Mouse (Mus musculus) heart, embryonic 11.5 days (tissue): ENCODE measurements around the gene Nop53. TPM values are rescaled to one million over a fixed set of nuclear protein-coding genes. Genes with fewer than 3 reads are reported as not detected.
A peak's percentile ranks its signal among the peaks of the same experiment; 100 is the strongest.

ENCODE experiments used
- ATAC-seq: fragments of 200-750 bp; cut with Nextera tagmentation; replicated peaks from 2 replicates; pipeline ENCODE4 v1.8.0; 2017; ENCODE audit warnings: moderate library complexity; ENCODE audit not compliant: insufficient number of reproducible peaks, low FRiP score, low TSS enrichment
- H3K27ac ChIP-seq: fragments of 300-500 bp; sonication (generic); 2 replicates; pipeline ENCODE4 v1.5.1; 2014; ENCODE audit warnings: mild to moderate bottlenecking, low read depth, low read length
- H3K27me3 ChIP-seq: fragments of 300-500 bp; sonication (generic); 2 replicates; pipeline ENCODE4 v1.6.1; 2014; ENCODE audit warnings: mild to moderate bottlenecking, low read length, mixed read lengths; ENCODE audit not compliant: control insufficient read depth, insufficient read depth
- H3K36me3 ChIP-seq: fragments of 300-500 bp; sonication (generic); 2 replicates; pipeline ENCODE4 v1.6.1; 2014; ENCODE audit warnings: mild to moderate bottlenecking, low read length, moderate library complexity, mixed read lengths; ENCODE audit not compliant: control insufficient read depth, insufficient read depth
- H3K4me1 ChIP-seq: fragments of 300-500 bp; sonication (generic); 2 replicates; pipeline ENCODE4 v1.6.1; 2014; ENCODE audit warnings: low read length; ENCODE audit not compliant: control insufficient read depth, insufficient read depth
- H3K4me2 ChIP-seq: fragments of 300-500 bp; sonication (generic); 2 replicates; pipeline ENCODE4 v1.6.1; 2014; ENCODE audit warnings: mild to moderate bottlenecking, moderate library complexity
- H3K4me3 ChIP-seq: fragments of 300-500 bp; sonication (generic); 2 replicates; pipeline ENCODE4 v1.5.1; 2014; ENCODE audit warnings: low read depth, low read length
- H3K9ac ChIP-seq: fragments of 300-500 bp; sonication (generic); 2 replicates; pipeline ENCODE4 v1.6.1; 2014; ENCODE audit warnings: mild to moderate bottlenecking, low read depth, low read length, moderate library complexity
- H3K9me3 ChIP-seq: fragments of 300-500 bp; sonication (generic); replicated peaks from 2 replicates; pipeline ENCODE4 v1.6.1; 2016; ENCODE audit warnings: low read length; ENCODE audit not compliant: control insufficient read depth
- WGBS: fragments of 180-500 bp; shearing (Covaris S2); extraction: QIAGEN DNeasy Blood & Tissue Kit; methylation state at CpG from one replicate; pipeline ENCODE4 v1.1.7; 2014; ENCODE audit not compliant: insufficient replicate concordance; 5-methylcytosine and 5-hydroxymethylcytosine counted together
- polyA plus RNA-seq: library from polyadenylated mRNA; unstranded; fragments of >200 nt; fragmentation: Nextera tagmentation; extraction: Ambion mirVana; gene quantifications from 2 replicates; pipeline ENCODE4 v1.2.1, GENCODE M21; 2014

Nop53 gene
- polyA plus RNA-seq, 1 experiment from 2014 or later, result 130 TPM

DNA sequence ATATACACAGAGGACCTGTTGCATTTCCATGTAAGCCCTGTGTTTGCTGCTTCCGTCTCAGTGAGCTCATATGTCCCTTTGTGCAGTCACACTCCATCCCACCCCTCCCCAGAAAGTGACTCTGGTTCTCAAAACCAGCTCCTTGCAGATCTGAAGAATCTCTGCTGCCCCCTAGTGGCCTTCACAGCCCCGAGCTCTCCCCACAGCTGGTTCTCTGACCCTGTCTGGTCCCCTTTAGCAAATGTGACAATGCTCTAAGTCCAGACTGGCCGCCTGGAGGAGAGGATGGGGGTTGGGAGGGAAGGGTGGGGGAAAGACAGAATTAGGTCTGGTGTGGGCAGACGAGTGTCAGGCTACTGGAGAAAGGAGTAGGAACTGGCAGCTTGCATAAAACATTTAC lies 33.7 kb downstream of the Nop53 start:
- Histone ChIP-seq H3K9ac (no peak overlapping the region), H3K27ac (no peak overlapping the region), H3K4me3 (no peak overlapping the region), H3K27me3 (no peaks in the 10 kb centered on the region), H3K4me2 (no peak overlapping the region), H3K9me3 (no peaks in the 10 kb centered on the region), H3K36me3 (0 out of 2 replicates have a peak, but pooled peaks cover 4% of the 10 kb centered on the region), H3K4me1 (no peaks in the 10 kb centered on the region)
- 0% methylated on average over 4 of the region's 4 CpGs for WGBS
- peak; percentile 56 for ATAC-seq

GRCm38 (mm10) chr7:15910521-15910920 lies 35.4 kb downstream of the Nop53 start:
- Histone ChIP-seq H3K4me3 (no peak overlapping the region), H3K4me1 (no peaks in the 10 kb centered on the region), H3K36me3 (no peaks in the 10 kb centered on the region), H3K9me3 (no peaks in the 10 kb centered on the region), H3K27me3 (no peaks in the 10 kb centered on the region), H3K27ac (no peak overlapping the region), H3K4me2 (no peak overlapping the region), H3K9ac (no peak overlapping the region)
- ATAC-seq, result no peak
- WGBS, result 72% methylated on average over 5 of the region's 5 CpGs

- no peaks in the 10 kb centered on the region for H3K36me3 ChIP-seq
- H3K9ac ChIP-seq, result no peak overlapping the region
- H3K9me3 ChIP-seq, result no peaks in the 10 kb centered on the region
- no peak overlapping the region for H3K27ac ChIP-seq
- no peaks in the 10 kb centered on the region for H3K4me1 ChIP-seq
- no peaks in the 10 kb centered on the region for H3K27me3 ChIP-seq
- no peak overlapping the region for H3K4me2 ChIP-seq
- ATAC-seq, result no peak
- no peak overlapping the region for H3K4me3 ChIP-seq
- WGBS, result 47% methylated on average over 8 of the region's 8 CpGs
Measured at GRCm38 (mm10) chr7:15907971-15908590, 37.8 kb downstream of the Nop53 start.

- no peak overlapping the region for H3K27ac ChIP-seq
Measured at GRCm38 (mm10) chr7:15906602-15907001, 39.3 kb downstream of the Nop53 start.

DNA sequence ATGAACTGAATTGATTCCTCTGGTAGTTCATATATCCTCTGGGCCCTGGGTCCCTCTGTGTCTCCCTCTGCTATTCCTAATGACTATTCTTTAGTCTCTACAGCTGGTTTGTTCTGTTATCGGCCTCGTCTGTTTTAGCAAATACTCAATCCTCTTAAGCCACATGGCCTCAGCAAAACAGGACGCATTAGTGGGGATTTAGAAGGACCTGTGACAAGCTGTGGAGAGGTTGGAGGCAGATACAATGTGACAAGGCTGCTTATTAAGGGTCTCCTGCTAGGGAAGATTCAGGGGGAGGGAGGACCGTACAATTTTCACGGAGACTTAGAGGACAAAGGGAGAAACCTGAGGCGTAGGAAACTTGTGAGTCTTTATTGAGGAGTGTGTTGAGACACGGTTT lies 40.0 kb downstream of the Nop53 start:
- no peak overlapping the region for H3K9ac ChIP-seq
- no peaks in the 10 kb centered on the region for H3K36me3 ChIP-seq
- no peaks in the 10 kb centered on the region for H3K4me1 ChIP-seq
- no peak overlapping the region for H3K27ac ChIP-seq
- H3K4me2 ChIP-seq, result no peak overlapping the region
- H3K27me3 ChIP-seq, result no peaks in the 10 kb centered on the region
- no peak for ATAC-seq
- no peak overlapping the region for H3K4me3 ChIP-seq
- H3K9me3 ChIP-seq, result no peaks in the 10 kb centered on the region
- WGBS, result 73% methylated on average over 7 of the region's 7 CpGs

More at GRCm38 (mm10) chr7:15906602-15907001, 39.3 kb downstream of the Nop53 start:
- Histone ChIP-seq H3K4me2 (no peak overlapping the region), H3K36me3 (no peaks in the 10 kb centered on the region), H3K9ac (no peak overlapping the region), H3K27me3 (no peaks in the 10 kb centered on the region), H3K4me3 (no peak overlapping the region), H3K4me1 (no peaks in the 10 kb centered on the region), H3K9me3 (no peaks in the 10 kb centered on the region)
- WGBS, result 78% methylated on average over 1 of the region's 1 CpGs
- no peak for ATAC-seq

DNA sequence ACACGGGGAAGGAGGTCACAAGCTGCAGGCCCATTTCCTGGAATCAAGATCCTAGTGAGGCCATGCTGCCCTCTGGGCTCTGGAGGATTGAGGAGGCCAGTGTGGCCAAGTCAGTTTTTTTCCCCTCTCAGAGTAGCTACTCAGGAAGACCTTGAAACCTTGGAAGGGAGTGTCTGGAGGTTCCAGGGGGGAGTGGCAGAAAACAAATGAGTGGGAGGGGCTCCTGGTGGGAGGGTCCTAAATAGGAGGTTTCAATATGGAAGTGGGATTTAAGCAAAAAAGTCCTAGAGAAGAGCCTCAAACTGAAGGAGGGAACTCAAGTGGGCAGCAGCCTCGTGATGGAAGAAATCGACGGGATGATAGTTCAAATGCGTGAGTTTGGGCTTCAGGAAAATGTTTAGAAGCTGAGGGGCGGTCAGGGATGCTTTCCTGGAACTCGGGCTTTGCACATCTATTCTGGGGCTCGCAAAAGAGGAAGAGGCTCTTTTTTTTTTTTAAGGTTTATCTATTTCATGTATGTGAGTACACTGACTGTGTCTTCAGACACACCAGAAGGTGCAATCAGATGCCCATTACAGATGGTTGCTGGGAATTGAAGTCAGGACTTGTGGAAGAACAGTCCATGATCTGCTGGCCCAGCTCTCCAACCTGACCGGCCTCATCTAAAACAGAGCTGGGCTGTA lies 44.4 kb downstream of the Nop53 start:
- H3K4me2 ChIP-seq, result no peak overlapping the region
- no peaks in the 10 kb centered on the region for H3K4me1 ChIP-seq
- no peaks in the 10 kb centered on the region for H3K9me3 ChIP-seq
- H3K27ac ChIP-seq, result no peak overlapping the region
- H3K36me3 ChIP-seq, result no peaks in the 10 kb centered on the region
- no peak overlapping the region for H3K9ac ChIP-seq
- WGBS, result 76% methylated on average over 9 of the region's 9 CpGs
- no peak for ATAC-seq
- H3K4me3 ChIP-seq, result no peak overlapping the region
- no peaks in the 10 kb centered on the region for H3K27me3 ChIP-seq

DNA sequence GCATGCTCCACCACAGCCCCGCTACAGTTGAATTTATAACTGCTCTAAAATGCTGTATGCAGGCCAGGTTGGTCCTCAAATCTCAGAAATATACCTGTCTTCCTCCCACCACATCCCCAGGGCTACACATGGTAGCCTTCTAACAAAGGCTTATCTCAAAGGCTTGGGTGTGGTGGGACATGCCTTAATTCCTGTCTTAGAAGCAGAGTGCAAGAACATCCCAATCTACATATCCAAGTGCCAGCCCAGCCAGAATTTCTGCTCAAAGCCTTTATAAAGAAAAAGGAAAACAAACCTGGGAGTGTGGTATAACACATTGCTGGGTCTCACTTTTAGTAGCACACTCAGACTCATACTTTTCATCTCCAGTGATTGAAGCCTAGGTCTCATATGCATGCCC lies 51.6 kb downstream of the Nop53 start:
- H3K9ac ChIP-seq, result no peak overlapping the region
- WGBS, result 72% methylated on average over 1 of the region's 1 CpGs
- no peak for ATAC-seq
- H3K9me3 ChIP-seq, result no peaks in the 10 kb centered on the region
- H3K4me2 ChIP-seq, result no peak overlapping the region
- H3K36me3 ChIP-seq, result no peaks in the 10 kb centered on the region
- H3K4me1 ChIP-seq, result no peaks in the 10 kb centered on the region
- H3K27ac ChIP-seq, result no peak overlapping the region
- H3K4me3 ChIP-seq, result no peak overlapping the region
- no peaks in the 10 kb centered on the region for H3K27me3 ChIP-seq
